14 mouse cellular contexts compared by ENCODE assay signal in the genomic region with DNA sequence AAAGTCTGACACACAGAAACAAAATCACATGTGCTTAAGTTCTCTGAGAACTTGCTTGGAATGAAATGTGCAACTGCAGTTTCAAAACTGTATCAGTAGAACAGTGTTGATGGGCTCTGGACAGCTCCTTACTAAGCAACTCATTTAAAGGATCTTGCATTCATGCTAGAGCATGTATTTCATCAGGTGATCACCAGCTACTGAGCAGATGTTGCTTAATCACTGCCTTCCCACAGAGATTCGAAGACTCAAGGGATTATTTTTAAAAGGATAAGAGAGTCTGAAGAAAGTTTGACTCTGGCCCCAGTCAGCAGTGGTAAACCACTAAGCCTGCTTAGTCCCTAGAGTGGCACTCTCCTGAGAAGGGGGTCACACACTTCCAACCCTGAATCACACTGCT.
"Had no signal": no experiment of that assay in that cellular context is flagged by ENCODE, and none has a peak within 500 bp of the region (broad histone marks: within the 10 kb centered on the region; RNA-seq: fewer than 3 reads in every experiment).

No protein-coding gene starts in this region.

- H3K36me3 ChIP-seq: limb, embryonic 10.5 days; liver, embryonic 15.5 days; midbrain, embryonic 15.5 days had no signal

- H3K4me2 ChIP-seq: liver, embryonic 11.5 days; liver, embryonic 15.5 days; midbrain, embryonic 11.5 days; midbrain, embryonic 15.5 days had no signal

- H3K4me1 ChIP-seq: limb, embryonic 10.5 days; liver, embryonic 15.5 days; megakaryocyte, embryonic 14.5 days; midbrain, embryonic 15.5 days had no signal

- H3K27ac ChIP-seq: kidney, postnatal 0 days; limb, embryonic 10.5 days; liver, embryonic 15.5 days; macrophage; midbrain, embryonic 15.5 days had no signal

- H3K4me3 ChIP-seq: limb, embryonic 10.5 days; liver, embryonic 15.5 days; megakaryocyte, embryonic 14.5 days; midbrain, embryonic 15.5 days had no signal

- H3K9ac ChIP-seq: liver, embryonic 15.5 days; midbrain, embryonic 15.5 days had no signal

- DNase-seq: kidney, postnatal 36 days; layer of hippocampus, adult 9-11 months; lung, adult 2 months; lung, postnatal 10 days; thymus, adult 18-20 months; thymus, postnatal 14 days had no signal

- H3K9me3 ChIP-seq: limb, embryonic 10.5 days; liver, embryonic 15.5 days; megakaryocyte, embryonic 14.5 days; midbrain, embryonic 15.5 days had no signal

- H3K27me3 ChIP-seq: liver, embryonic 15.5 days; megakaryocyte, embryonic 14.5 days; midbrain, embryonic 15.5 days had no signal

- ATAC-seq: midbrain, embryonic 15.5 days had no signal
